Mouse (Mus musculus) cerebellum, postnatal 14 days (tissue): ENCODE measurements around the gene Dact1.

ENCODE experiments used
- DNase-seq, 2 experiments: peaks; one replicate each; pipeline ENCODE4 v3.0.0; 2021; ENCODE audit warnings: mixed read lengths in 2 of 2

The Dact1 gene

DNA sequence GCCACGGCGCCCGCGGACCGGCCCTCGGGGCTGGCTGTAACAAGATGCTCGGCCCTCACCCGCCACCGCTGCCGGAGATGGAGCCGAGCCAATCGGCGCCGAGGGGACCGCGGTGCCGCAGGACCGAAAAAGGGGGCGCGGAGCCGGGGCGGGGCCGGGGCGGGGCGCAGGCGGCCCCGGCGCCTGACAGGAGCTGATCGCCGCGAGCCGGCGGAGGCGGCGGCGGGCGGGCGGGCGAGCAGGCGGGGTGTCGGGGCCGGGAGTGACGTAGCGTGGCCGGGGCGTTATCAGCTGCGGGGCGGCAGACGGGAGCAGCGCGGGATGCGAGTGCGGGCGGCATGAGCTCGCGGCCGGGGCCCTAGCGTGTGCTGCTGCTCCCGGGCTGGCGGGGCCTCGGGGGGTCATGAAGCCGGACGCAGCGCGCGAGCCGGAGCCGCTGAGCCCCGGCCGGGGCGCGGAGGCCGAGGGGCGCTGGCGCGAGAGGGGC is at the start of gene Dact1:
TSS of gene Dact1 (plus strand) at position 304 of the 487 bp plus-strand sequence.
- DNase-seq: peak; percentile 81 to 90

DNA sequence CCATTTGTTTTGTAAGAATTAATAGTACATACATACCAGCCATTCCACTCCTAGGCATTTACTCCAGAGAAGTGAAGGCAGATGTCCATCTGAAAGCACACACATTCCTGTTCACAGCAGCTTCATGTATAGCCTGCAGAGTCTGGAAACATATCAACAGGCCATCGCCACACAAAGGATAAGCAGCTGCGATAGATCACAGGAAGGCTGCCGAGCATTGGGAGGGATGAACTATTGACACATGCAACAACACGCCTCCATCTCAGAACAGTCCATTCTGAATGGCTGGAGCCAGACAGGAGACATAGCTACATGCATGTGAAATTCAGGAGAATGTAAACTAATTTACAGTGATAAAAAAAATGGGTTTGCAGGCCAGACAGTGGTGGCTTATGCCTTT is 45.5 kb upstream of the Dact1 start:
- no peak for DNase-seq

DNA sequence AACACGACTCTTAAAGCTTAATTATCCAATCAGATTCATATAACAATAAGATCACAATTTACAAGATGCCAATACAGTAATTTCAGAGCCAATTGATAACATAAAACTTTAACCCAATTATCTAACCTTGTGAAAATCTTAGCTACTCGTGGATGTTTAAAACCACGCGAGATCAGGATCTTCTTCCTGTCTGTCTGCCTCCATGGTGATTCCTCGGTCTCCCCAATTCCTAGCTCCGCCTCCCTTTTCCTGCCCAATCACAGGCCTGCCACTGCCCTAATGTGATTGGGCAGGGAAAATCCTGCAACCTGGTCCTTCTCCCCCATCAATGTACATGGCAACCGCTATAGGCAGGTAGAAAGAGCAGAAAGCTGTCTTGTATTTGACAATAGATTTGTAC is 40.3 kb upstream of the Dact1 start:
- DNase-seq: no peak

DNA sequence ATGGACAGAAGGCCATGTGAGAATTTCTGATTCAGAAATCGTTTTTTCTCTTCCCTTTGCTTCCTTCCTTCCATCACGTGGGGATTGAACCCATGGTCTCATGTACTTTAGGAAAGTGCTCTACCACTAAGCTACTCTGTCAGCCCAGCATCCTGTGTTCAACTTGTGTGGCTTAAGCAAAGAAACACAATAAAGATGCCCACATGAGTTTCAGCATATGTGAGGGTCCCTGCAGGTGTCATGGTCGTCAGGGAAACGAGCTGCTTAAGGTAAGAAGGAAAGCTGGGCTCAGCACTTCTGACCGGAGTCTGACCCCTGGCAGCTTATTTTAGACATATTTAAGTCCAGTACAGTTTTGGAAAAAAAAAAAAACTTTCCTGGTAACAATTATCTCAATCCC is 38.6 kb upstream of the Dact1 start:
- no peak for DNase-seq

DNA sequence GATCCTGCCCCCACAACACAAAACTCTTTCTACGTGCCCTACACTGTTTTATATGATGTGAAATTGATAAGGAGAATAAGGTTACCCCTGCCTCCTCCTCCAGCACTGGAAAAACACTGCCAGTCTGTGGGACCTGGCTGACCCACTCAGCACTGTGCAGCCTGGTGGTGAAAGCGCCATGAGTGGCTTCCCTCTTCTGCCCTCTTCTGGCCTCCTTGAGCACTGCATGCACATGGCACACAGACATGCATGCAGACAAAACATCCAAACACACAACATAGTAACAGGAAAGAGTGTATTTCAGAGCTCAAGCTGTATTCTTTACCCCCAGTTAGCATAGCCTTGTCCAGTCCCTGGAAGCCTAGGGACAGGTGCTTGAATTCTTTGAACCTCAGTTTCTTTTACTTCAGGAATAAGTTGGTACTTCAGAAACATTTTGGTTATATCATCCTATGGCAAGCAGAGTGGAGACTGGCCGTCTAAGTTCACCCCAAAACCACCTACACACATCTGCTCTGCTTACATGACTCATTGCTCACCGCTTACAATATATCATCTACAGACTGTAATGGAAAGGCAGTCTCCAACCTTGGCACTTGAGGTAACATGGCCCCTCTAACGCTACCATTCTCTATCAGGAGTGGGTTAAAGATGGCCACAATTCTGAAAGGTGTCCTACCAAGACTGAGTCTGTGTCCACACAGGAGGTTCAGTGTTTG is 35.0 kb upstream of the Dact1 start:
- peak in 1 of 2 experiments; percentile 19 for DNase-seq

DNA sequence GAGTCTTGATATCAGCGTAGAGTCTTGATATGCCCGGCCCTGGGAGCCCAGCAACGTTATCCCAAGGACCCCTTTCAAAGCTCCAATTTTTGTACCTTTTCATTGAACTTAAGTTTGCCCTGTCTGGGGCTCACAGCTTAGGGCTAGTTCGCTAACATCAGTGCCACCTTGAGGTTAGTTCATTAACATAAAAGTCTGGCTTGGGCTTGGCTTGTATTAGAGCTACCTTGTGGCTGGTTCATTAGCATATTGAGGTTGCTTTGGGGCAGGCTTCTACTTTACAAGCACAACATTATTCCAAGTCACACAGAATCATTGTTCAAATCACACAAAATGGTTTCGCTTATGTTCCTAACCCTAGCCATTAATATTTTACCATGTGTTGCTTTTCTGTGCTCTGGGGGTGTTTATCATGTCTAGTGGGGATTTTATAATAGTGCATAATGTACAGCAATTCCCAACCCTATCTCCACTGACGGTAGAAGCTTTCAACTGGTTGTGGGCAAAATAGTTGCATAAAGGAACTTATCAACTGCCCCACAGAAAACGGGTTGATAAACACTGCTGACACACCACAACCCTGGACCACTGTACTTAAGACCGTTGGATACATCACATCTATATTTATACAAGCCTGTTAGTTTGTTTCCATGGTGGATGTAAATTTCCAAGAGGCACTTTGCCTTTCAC is 33.6 kb upstream of the Dact1 start:
- no peak for DNase-seq

DNA sequence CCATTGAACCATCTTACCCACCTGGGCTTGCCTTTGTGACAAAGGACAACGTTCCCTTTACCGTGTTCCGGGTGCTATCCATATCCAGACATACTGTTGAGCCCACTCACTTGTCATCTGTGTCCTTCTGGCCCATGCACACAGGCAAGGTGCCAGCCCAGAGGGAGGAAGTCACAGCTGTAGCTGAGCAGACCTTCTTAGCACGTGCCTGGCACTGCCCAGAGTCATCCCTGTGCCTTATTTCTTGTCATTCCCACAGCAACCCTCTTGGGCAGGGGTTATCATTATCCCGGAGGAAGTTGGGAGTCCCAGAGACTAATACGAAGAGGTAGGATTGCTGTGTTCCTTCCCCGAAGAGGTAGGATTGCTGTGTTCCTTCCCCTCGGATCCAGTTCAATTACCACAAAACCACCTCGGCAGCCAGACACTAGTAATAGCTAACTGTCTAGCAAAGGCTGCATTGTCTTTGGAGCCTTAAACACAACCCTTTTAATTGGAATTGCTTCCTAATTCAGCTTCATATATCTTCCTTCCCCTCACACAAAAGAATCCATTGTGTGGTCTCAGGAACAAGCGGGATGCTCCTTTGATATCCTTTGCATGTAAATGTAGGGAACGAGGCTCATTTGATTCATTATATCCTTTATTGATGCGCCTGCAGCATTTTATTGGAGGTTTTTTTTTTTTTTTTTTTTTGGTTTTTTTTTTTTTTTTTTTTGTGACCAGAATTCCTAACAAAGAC is 30.0 kb upstream of the Dact1 start:
- peak; percentile 49 to 70 for DNase-seq

DNA sequence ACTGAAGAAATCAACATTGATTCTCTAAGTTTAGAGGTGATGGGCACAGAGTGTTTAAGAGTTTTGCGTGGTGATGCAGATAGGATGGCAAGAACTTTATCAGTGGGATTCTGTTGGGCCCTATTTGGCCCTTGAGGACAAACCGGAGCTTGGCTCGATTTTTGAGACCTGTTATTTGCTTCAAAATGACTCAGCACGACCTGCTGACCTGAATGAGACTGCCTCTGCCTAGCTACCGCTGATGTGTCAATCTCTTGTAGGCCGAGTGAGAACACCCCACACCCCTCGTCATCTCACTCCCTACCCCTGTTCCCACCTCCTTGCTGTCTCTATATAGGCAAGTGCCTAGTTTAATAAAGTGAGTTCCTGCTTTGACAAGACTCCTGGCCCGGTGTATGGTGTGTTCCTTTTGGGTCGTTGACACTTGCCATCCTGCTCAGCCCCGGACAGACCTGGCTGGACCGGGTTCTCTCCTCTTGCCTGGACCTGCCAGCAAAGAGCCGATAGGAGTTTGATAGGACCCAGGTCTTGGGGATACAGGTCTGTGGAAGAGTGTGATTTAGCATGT is 28.4 kb upstream of the Dact1 start:
- DNase-seq: no peak

DNA sequence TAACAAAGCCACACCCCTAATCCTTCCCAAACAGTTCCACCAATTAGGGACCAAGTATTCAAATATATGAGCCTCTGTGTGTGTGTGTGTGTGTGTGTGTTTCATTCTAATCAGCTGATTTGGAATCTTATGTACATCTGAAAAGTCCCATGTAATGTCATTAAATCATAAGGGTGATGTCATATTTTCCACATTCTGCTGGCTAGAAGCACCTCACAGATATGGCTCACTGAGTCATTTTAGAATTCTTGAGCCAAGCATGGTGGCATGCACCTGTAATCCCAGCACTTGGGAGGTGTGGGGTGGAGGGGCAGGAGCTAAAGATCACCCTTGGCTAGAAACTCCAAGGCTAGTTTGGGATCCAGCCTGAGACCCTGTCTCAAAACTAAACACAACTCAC is 24.3 kb upstream of the Dact1 start:
- DNase-seq: no peak

DNA sequence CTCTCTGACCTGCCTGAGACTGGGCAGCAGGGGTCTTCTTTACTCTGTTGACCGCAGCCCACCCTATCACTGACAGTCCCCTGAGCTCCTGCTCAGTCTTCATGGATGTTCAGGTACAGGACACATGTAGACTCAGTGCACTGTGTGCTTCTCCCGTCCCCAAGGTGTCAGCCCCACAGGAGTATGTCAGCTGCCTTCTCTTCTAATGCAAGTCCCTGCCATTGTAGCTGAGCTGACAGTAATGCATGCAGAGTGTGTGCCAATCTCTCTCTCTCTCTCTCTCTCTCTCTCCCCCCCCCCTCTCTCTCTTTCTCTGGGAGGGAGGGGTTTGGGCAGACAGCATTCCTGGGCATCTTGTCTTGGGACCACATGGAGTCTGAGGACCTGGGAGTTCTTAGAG is 19.2 kb upstream of the Dact1 start:
- no peak for DNase-seq

DNA sequence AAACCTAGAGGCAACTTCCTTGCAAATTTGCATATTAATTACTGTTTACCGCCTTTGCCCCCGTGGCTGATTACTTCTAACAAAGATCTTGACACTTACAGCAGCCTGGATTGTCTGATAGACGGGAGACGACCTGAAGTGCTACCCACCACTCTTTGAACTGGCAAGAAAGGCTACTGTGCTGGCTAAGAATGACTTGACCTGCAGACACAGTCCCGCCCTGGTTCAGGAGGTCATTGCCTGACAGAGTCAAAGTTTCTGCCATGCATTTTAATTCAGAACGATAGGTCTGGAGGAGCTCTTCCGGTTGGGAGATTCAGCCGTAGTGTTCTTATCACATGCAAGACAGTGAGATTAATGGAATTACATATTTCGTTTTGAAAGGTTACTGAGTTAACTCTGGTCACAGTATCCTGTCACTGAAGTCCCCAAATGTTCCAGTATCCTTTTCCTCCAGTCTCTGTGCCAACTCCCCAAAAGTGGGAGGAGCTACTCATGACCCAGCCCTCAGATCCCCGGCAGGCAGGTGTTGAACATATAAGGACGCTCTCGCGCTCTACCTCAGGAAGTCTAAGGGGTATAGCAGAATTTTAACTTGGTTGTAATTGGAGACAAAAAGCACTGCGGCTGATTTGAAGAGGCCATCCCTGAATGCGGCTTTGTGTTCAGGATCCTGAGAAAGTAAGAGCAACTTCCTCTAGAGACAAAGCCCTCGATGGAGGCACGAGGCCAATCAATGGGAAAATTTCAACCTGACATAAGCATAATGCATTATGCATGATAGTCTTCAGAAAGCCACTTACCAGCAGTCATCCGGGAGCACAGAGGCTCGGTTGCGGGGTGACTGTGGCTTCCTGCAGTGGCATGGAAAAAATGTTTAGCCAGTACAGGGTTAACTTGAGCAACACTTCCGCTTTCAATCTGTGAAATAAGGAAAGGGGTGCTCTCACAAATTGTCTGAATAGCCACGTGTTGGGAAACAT is 15.4 kb upstream of the Dact1 start:
- no peak for DNase-seq

DNA sequence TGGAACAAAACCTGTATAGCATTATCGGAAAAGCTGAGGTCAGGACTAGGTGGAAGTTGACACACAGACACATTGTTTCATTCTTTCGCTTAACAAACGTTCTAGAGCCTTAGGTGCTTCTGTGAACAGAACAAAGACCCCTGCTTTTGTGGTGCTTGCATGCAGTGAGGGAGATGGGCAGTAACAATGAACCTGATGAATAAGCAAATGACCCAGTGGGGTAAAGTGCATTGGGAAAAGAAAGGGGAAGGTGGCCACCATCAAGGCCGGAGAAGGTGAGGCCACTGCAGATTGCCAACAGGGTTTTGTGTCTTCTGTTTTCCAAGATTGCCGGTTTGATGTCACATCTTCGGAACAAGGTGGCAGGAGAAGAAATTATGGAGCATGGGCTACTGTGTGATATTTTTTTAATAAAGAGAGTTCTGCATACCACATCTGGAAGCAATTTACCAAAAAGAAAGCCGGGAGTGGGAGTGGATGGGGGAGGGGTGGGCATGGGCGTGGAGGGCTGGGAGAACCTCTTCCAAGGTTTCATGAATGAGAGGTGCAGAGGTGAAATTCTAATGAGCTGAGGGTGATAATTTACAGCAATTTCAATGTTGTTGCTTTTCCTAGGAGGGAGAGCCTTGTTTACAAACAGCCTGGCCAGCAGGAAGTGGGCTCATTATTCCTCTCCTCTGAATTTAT is 12.7 kb upstream of the Dact1 start:
- no peak for DNase-seq

DNA sequence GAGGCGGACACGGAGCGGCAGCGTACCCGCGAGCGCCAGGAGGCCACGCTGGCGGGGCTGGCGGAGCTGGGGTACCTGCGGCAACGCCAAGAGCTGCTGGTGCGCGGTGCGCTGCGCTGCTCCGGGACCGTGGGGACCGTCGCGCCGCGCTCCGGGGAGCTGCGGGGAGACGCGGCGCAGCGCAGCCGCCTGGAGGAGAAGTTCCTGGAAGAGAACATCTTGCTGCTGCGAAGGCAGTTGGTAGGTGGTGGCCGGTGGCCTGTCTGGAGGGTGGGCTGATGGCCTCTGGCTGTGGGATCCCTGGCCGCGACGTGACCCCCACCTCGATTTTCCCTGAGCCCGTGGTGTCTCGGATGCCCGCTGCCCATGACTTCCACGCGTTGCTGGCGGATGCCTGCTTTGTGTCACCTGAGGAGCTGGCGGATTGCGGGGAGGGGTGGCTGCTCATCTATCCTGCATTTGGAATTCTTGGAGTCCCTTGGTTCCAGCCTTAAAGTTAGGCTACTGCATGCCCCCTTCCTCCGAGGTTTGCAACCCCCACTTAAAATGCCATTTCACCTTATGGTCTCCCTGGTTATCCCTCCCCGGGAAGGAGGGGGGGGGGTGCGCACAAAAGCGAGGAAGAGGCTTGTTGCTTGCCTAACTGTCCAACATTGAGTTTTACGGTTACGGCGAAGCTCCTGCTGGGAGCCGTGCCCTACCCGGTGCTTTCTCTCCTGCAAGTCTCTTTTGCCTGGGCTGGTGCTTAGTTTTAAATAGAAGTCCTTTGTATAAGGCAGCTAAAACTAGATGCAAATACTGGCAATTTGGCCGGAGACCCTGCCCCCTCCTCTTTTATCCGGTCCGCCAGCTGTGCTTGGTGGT is 616 bp downstream of the Dact1 start:
- peak; percentile 64 to 65 for DNase-seq

DNA sequence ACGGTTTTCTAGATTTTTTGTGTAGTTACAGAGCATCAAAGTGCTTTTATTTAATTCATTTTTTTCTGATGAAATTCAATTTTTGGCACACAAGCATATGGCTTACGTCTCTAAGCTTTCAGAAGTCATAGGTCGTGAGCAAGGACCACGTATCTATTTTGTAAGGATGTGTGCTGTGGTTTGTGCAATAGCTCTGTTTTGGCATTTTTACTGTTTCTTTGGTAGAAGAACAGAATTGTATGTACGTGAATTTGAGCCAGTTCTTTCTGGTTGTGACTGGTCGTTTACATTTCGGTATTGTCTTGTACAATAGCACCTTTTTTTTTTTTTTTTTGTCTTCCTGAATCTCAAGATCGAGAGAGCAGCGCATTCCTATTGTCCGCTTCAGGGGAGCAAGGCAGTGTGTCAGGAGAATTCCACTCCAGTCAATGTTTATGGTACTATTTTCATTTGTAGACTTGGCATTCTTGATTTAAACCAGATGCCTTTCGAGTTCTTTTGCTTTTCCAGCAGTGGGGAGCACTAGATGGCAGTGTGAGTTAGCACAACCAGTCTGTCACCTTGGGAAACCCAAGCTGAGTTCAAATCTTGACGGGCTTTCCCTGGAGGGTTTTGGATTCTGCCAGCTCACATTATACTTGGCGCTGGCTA is 1.7 kb downstream of the Dact1 start:
- peak; percentile 74 to 80 for DNase-seq

DNA sequence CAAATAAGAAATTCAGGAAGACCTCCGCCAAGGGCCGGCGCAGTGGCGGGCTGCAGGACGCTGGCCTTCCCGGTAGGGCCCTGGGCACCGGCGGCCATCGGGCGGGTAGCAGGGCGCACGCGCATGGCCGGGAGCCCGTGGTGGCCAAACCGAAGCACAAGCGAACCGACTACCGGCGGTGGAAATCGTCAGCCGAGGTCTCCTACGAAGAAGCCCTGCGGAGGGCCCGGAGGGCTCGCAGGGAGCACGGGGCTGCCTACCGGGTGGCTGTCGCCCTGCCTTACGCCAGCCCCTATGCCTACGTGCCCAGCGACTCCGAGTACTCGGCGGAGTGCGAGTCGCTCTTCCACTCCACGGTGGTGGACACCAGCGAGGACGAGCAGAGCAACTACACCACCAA is 8.6 kb downstream of the Dact1 start:
- no peak for DNase-seq

DNA sequence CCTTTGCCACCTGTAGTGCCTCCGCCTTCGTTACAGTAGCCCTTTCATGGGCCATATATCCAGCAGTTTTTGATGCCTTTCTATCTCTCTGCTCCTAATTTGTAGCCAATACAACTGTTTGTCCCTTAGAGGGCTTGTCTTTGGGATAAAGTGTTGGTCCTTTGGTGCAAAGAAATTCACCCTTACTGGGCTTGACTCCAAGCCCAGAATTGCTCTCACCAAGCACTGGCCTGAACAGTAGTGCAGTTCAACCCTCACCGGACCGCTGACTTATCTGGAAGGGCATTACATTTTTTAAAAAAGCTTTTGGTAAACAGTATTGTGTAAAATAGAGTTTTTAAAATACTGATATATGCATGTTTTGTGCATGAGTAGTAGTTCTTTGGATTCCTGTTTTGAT is 9.9 kb downstream of the Dact1 start:
- DNase-seq: peak; percentile 45 to 59

DNA sequence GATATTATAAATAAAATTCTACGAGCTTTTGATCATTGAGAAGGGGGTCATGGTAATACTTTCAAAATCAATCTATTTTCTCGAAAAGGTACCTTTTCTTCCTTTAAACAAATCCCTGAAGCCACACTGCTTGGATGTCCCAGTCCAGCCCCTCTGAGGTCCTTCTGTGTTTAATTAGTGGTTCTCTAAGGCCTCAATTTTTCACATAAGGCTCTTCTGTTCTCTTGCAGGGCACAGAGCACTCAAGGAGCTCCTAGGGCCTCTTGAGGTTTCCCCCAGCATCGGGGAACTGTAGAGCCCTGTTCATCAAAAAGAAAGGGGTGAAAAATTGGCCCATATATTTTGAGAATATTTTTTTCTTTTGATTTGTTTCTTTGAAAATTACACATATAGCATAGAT is 23.0 kb downstream of the Dact1 start:
- no peak for DNase-seq

DNA sequence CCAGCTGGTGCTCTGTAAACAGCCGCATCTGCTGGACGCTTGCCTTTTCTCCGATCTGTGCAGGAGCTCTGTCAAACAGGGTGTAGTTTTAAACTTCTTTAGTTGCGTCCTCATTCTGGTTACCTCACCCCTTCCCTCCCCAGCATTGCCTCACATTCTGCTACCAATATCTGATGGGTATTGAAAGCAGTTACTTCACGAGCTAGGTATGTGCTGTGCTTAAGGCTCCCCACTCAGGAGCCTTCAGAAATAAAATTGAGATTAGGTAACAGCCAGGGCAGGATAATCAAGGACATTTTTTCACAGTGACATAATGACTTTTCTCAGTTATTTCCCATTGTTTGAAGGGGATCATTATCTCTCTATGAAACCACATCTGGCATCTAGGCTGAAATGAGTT is 23.9 kb downstream of the Dact1 start:
- DNase-seq: no peak

DNA sequence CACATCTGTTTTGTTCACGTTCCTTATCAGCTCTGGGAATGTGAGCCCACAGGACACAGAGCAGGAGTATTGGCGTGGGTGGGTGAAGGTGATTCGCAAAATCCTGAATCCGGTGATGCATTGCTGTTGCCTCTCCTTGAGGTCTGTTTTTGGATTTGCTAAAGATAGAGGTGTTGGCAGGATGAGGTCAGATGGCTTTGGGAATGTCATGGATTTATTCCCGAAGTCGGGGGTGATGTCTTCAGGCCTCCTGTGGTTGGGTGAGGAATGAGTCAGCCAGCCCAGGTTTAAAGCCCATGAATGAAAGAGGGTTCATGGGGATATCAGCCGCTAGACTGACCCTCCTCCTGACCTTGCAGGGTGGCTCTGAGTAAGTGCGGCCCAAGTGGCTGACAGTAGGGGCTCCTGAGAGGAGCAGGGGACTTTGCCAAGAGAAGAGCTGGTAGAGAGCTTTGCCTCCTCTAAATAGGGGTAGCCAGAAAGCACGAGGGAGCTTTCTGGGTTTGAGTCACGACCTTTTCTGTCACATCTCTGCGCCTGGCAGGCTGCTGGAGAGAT is 27.4 kb downstream of the Dact1 start:
- no peak for DNase-seq
